Mouse (Mus musculus) liver, embryonic 11.5 days (tissue): ENCODE data around the gene Lekr1. TPM values are rescaled to one million over a fixed set of nuclear protein-coding genes. Genes with fewer than 3 reads are reported as not detected.

Experiments
- ATAC-seq: fragments of 200-750 bp; cut with Nextera tagmentation; replicated peaks from 2 replicates; pipeline ENCODE4 v1.8.0; 2017; ENCODE audit warnings: moderate number of reproducible peaks, mild to moderate bottlenecking, moderate TSS enrichment, moderate library complexity; ENCODE audit not compliant: low FRiP score
- DNase-seq: peaks from one replicate; pipeline ENCODE4 v3.0.0-alpha.2; 2017; ENCODE audit warnings: low spot score
- H3K27ac ChIP-seq: fragments of 300-500 bp; sonication (generic); 2 replicates; pipeline ENCODE4 v1.5.1; 2014; ENCODE audit warnings: mild to moderate bottlenecking, low read depth, low read length, control low read depth
- H3K27me3 ChIP-seq: fragments of 300-500 bp; sonication (generic); replicated peaks from 2 replicates; pipeline ENCODE4 v1.6.1; 2014; ENCODE audit warnings: low read length, mixed read lengths; ENCODE audit not compliant: control insufficient read depth, insufficient read depth
- H3K36me3 ChIP-seq: fragments of 300-500 bp; sonication (generic); 2 replicates; pipeline ENCODE4 v1.6.1; 2014; ENCODE audit warnings: mild to moderate bottlenecking, low read length, moderate library complexity, mixed read lengths; ENCODE audit not compliant: control insufficient read depth, insufficient read depth
- H3K4me1 ChIP-seq: fragments of 300-500 bp; sonication (generic); replicated peaks from 2 replicates; pipeline ENCODE4 v1.6.1; 2014; ENCODE audit warnings: low read length, mixed read lengths; ENCODE audit not compliant: control insufficient read depth, insufficient read depth
- H3K4me2 ChIP-seq: fragments of 300-500 bp; sonication (generic); 2 replicates; pipeline ENCODE4 v1.6.1; 2014; ENCODE audit warnings: mild to moderate bottlenecking, control low read depth, moderate library complexity
- H3K4me3 ChIP-seq: fragments of 300-500 bp; sonication (generic); 2 replicates; pipeline ENCODE4 v1.5.1; 2014; ENCODE audit warnings: low read depth, low read length, control low read depth
- H3K9ac ChIP-seq: fragments of 300-500 bp; sonication (generic); 2 replicates; pipeline ENCODE4 v1.6.1; 2014; ENCODE audit warnings: low read depth, low read length, control low read depth
- H3K9me3 ChIP-seq: fragments of 300-500 bp; sonication (generic); 2 replicates; pipeline ENCODE4 v1.6.1; 2016; ENCODE audit warnings: low read length, inconsistent platforms, mixed read lengths; ENCODE audit not compliant: control insufficient read depth
- WGBS: fragments of 180-500 bp; shearing (Covaris S2); extraction: QIAGEN DNeasy Blood & Tissue Kit; methylation state at CpG from one replicate; pipeline ENCODE4 v1.1.7; 2014; 5-methylcytosine and 5-hydroxymethylcytosine counted together
- polyA plus RNA-seq: library from polyadenylated mRNA; unstranded; fragments of >200 nt; fragmentation: Nextera tagmentation; extraction: Ambion mirVana; gene quantifications from 2 replicates; pipeline ENCODE4 v1.2.1, GENCODE M21; 2014

The Lekr1 gene
- polyA plus RNA-seq, 1 experiment from 2014 or later, result 3.7 TPM

DNA sequence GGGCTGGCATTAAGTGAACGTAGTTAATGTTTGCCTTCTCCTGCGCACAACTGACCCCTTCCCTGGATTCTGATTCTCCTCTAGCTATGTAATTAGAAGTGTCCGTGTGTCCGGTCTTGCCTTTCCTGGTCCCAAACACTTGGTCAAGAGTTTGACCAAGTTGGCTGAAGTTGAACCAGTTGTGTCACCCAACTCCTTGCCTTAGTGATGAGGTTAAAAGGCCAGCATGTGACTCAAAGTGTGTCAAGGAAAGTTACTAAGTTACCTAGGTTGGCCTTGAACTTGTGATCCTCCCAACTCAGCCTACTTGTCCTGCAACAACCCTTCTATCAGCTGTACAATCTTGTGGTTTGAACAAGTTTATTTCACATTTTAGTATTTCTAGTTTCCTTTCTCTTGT, 5.7 kb upstream of the Lekr1 start:
- H3K27me3 ChIP-seq, result peaks cover 19% of the 10 kb centered on the region
- ATAC-seq, result no peak

DNA sequence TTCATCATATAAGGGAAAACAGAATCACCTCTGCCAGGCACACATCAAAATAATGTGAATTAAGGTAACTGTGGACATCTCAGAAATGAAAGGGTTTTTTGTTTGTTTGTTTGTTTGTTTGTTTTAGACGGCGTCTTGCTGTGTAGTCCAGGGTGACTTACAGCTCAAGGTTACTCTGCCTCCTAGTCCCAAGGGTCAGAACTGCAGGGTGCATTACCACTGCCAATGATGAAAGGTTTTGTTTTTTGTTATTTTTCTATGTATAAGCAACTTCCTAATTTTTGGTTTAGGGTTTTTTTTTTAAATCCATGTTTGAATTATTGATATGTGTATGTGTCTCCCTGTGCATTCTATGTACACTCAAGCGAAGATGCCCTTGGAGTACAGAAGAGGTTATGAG, 4.3 kb upstream of the Lekr1 start:
- ATAC-seq, result no peak
- no peak overlapping the region for H3K4me3 ChIP-seq
- 81% methylated on average over 3 of the region's 3 CpGs for WGBS
- H3K9ac ChIP-seq, result no peak overlapping the region
- no peak overlapping the region for H3K4me2 ChIP-seq
- no peaks in the 10 kb centered on the region for H3K36me3 ChIP-seq
- no peaks in the 10 kb centered on the region for H3K9me3 ChIP-seq
- H3K4me1 ChIP-seq, result no peaks in the 10 kb centered on the region; the same call in none of the 2 replicates
- peaks cover 14% of the 10 kb centered on the region for H3K27me3 ChIP-seq
- no peak overlapping the region for H3K27ac ChIP-seq
- no peak for DNase-seq

More for the DNA sequence above, 5.7 kb upstream of the Lekr1 start:
- Histone ChIP-seq H3K27ac (no peak overlapping the region), H3K36me3 (no peaks in the 10 kb centered on the region), H3K9ac (no peak overlapping the region), H3K4me3 (no peak overlapping the region), H3K4me2 (no peak overlapping the region), H3K4me1 (no peaks in the 10 kb centered on the region; the same call in 1 of the 2 replicates), H3K9me3 (no peaks in the 10 kb centered on the region)
- DNase-seq, result no peak
- 88% methylated on average over 4 of the region's 4 CpGs for WGBS

GRCm38 (mm10) chr3:65663176-65663575, 2.9 kb upstream of the Lekr1 start:
- Histone ChIP-seq H3K9ac (no peak overlapping the region), H3K27me3 (peaks cover 5% of the 10 kb centered on the region), H3K4me1 (no peaks in the 10 kb centered on the region; the same call in none of the 2 replicates), H3K36me3 (no peaks in the 10 kb centered on the region), H3K4me2 (no peak overlapping the region), H3K4me3 (no peak overlapping the region), H3K9me3 (no peaks in the 10 kb centered on the region), H3K27ac (no peak overlapping the region)
- no peak for DNase-seq
- ATAC-seq, result no peak
- 56% methylated on average over 11 of the region's 11 CpGs for WGBS

DNA sequence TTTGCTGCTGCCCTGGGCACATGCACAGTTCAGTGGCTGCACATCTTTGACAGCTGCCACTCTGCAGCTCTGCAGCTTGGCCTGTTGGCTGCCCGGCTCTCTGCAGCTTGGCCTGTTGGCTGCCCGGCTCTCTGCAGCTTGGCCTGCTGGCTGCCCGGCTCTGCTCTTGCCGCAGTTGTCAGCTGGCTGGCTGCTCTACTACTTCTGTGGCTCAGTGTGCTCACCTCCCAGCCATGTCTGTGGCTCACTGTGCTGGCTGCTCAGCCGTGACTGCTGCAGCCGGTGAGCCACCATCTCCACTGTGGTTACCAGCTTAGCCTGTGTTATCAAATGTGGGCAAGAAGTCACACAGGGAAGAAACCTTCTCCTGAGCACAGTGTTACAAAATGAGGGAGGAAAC, 4.2 kb downstream of the Lekr1 start:
- H3K36me3 ChIP-seq, result no peaks in the 10 kb centered on the region
- H3K27me3 ChIP-seq, result no peaks in the 10 kb centered on the region
- H3K4me1 ChIP-seq, result no peaks in the 10 kb centered on the region; the same call in 1 of the 2 replicates
- no peak overlapping the region for H3K9ac ChIP-seq
- no peak for ATAC-seq
- H3K4me2 ChIP-seq, result no peak overlapping the region
- no peaks in the 10 kb centered on the region for H3K9me3 ChIP-seq
- no peak for DNase-seq
- whole genome bisulfite sequencing, result 72% methylated on average over 6 of the region's 6 CpGs
- no peak overlapping the region for H3K4me3 ChIP-seq
- H3K27ac ChIP-seq, result no peak overlapping the region

- H3K36me3 ChIP-seq, result no peaks in the 10 kb centered on the region
- DNase-seq (no peak), ATAC-seq (no peak)
- no peak overlapping the region for H3K27ac ChIP-seq
- no peak overlapping the region for H3K4me2 ChIP-seq
- H3K27me3 ChIP-seq, result no peaks in the 10 kb centered on the region
- no peaks in the 10 kb centered on the region for H3K9me3 ChIP-seq
- 48% methylated on average over 8 of the region's 8 CpGs for WGBS
- H3K4me1 ChIP-seq, result no peaks in the 10 kb centered on the region
- no peak overlapping the region for H3K4me3 ChIP-seq
- no peak overlapping the region for H3K9ac ChIP-seq
Measured at GRCm38 (mm10) chr3:65673725-65674124, 7.7 kb downstream of the Lekr1 start.

DNA sequence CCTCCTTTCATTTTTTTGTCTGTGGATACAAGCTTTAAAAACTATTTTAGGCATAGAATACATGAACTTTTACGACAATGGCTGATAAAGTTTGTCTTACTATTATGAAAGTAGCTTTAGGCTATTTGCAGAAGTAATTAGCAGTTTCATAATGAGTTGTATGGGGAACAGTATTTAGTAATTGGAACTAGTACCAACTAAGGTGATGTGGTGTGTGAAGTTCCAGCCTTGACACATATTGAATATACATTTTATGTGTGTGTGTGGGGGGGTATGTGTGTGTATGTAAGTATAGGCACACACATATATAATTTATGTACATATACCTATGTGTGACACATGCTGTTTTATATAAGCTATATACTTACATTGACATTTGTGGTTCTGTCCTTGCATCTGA, 14.6 kb downstream of the Lekr1 start:
- no peak for DNase-seq
- ATAC-seq, result no peak
- Histone ChIP-seq H3K4me1 (no peaks in the 10 kb centered on the region), H3K4me2 (no peak overlapping the region), H3K27ac (no peak overlapping the region), H3K9me3 (no peaks in the 10 kb centered on the region), H3K27me3 (no peaks in the 10 kb centered on the region), H3K9ac (no peak overlapping the region), H3K36me3 (no peaks in the 10 kb centered on the region), H3K4me3 (no peak overlapping the region)
- WGBS, result 89% methylated on average over 1 of the region's 1 CpGs

DNA sequence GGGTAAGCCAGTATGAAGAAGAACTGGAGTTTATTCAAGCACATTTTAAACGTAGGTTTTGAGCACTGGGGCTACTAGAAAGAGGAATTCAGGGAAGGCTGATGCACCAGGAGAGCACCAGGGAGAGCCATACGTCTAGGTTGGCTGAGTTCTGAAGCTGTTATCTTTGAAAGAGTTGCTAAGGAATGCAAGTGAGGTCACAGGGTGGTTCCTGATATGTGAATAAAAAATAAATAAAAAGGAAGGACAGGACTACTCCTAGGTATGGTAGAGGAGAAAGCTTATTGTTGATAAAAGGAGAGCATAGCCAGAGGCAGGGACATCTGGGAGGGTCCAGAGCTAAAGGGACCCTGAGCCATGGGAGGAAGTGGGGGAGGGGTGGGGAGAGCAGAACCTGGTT, 23.7 kb downstream of the Lekr1 start:
- Histone ChIP-seq H3K27ac (no peak overlapping the region), H3K9ac (no peak overlapping the region), H3K9me3 (no peaks in the 10 kb centered on the region), H3K36me3 (no peaks in the 10 kb centered on the region), H3K4me1 (no peaks in the 10 kb centered on the region), H3K4me3 (no peak overlapping the region), H3K27me3 (no peaks in the 10 kb centered on the region), H3K4me2 (no peak overlapping the region)
- DNase-seq (no peak), ATAC-seq (no peak)
- WGBS, result 22% methylated on average over 2 of the region's 2 CpGs

DNA sequence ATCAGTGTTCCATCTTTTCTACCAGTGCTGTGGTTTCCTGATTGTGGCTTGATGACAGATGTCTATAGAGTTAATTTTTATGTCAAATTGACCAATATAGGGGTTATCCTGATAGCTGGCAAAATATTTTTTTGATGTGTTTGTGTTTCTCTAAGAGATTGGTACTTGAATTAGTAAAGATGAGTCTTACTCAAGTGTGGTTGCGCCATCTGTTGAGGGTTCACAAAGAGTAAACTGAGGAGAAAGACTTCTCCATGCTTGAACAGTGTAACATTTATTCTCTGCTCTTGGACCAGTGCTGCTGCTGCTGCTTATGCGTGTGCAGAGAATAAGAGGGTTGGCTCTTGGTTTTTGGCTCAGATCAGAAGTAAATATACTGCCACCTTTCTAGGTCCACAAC, 24.8 kb downstream of the Lekr1 start:
- Histone ChIP-seq H3K27ac (no peak overlapping the region), H3K4me2 (no peak overlapping the region), H3K9me3 (no peaks in the 10 kb centered on the region), H3K27me3 (no peaks in the 10 kb centered on the region), H3K4me3 (no peak overlapping the region), H3K36me3 (no peaks in the 10 kb centered on the region), H3K9ac (no peak overlapping the region), H3K4me1 (no peaks in the 10 kb centered on the region)
- WGBS, result 89% methylated on average over 2 of the region's 2 CpGs
- ATAC-seq (no peak), DNase-seq (no peak)

DNA sequence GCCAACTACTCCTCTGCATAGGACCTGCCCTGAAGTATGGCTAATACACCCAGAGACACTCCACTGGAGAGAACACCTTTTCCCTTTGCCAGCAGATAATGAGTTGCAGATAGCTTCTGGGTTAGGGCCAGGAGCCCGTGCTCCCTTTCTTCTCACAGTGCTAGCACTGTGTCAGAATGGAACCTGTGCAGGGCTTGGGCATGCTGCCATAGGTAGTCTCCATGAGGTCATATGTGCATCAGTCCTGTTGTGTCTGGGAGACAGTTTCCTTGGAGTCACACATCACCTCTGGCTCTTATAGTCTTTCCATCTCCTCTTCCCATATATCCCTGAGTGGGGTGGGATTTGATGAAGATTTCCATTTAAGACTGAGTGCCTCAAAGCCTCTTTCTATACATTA, 33.7 kb downstream of the Lekr1 start:
- Histone ChIP-seq H3K27me3 (no peaks in the 10 kb centered on the region), H3K9me3 (no peaks in the 10 kb centered on the region), H3K9ac (no peak overlapping the region), H3K36me3 (no peaks in the 10 kb centered on the region), H3K27ac (no peak overlapping the region), H3K4me3 (no peak overlapping the region), H3K4me2 (no peak overlapping the region), H3K4me1 (no peaks in the 10 kb centered on the region)
- ATAC-seq, result no peak
- 74% methylated on average over 1 of the region's 1 CpGs for WGBS
- DNase-seq, result no peak
